Mouse (Mus musculus) monocyte, adult 5-6 weeks (primary cell): ENCODE data around the gene Olfr1239. TPM values are rescaled to one million over a fixed set of nuclear protein-coding genes. Genes with fewer than 3 reads are reported as not detected.

Source experiments
- ATAC-seq: fragments of 153-309, 156-312 bp; replicated peaks from 2 replicates; pipeline ENCODE4 v1.8.0; 2017; ENCODE audit warnings: mild to moderate bottlenecking; ENCODE audit not compliant: low TSS enrichment, insufficient number of reproducible peaks, severe bottlenecking, poor library complexity, low FRiP score
- total RNA-seq: library from RNA; stranded (forward); fragments of 200-1000, 200-491, 200-594 nt; gene quantifications from 3 replicates; pipeline ENCODE4 v1.2.3, GENCODE M21; 2017

Olfr1239 gene
- total RNA-seq: not detected in 3 replicates

DNA sequence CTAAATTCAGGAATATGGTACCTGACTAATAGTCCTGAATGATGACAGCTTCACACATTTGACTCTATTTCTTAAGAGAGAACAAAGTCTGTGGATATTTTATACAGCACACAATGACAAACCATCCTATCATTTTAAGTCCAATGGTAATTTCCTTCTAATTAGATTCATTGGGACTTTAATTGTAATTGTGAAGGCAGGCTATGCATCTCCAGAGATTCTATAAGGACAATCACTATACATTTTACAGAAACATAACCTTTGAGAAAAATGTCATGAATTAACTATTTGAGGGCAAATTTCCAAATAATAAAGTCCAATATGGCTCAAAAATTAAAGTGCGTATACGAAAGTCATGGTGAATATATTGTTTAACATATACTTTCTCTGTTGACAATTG, at the start of gene Olfr1239:
TSS of gene Olfr1239 (minus strand) at position 101 of the 400 bp plus-strand sequence.
- no peak for ATAC-seq

DNA sequence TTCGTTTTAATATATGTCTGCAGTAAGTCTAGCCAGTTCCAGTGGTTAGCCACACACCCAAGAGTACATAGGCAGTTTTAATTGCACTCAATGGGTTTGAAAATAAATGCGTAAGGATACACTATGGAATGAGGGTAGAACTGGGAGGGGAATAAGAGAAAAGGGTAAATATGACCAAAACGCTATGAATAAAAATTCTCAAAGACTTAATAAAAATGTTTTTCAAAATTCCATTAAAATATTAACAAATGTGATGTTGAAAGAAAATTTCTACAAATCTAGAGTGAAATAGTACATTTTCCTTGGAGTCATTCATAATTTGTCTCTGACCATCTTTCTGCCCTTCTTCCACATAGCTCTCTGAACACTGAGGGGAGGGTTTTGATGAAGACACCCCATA, 22.7 kb upstream of the Olfr1239 start, which contains the start of gene Olfr1240:
TSS of gene Olfr1240 (minus strand) at position 101 of the 400 bp plus-strand sequence.
- no peak for ATAC-seq

DNA sequence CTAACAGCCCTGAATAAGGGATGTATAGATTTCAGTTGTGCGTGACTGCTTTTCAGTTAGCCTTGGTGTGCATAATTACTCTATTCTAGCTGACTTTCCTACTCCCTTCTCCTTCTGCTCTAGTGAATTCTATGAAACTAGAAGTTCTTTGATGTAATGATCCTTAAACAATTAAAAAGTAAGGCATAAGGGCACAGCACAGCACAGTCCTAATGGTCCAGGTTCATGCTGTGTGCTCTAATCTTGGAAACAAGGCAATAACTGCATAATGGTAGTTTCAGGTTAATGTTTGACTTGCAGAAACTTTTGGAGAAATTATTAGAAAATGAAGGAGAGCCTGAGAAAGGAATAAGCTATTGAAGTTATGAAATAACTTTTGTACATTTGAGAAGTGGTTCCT, 5.7 kb downstream of the Olfr1239 start:
- no peak for ATAC-seq

DNA sequence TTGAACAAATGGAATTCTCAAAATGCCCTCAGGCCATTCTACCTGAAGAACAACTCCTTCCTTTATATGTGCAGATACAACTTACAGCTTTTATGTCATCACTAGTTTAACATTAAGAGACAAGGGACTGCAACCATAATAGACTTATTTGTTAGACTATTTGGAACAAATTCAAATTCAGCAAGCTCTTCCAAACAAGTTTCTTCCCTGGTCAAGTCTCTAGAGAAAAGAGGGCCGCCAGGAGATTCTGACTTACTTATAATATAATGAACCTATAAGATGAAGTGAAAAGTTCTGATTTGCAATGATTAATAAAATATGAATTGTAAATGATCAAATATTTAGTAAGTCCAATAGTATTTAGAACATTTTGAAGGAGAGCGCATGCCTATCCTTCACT, 10.6 kb downstream of the Olfr1239 start, which contains the start of gene Olfr1238:
TSS of gene Olfr1238 (minus strand) at position 101 of the 400 bp plus-strand sequence.
- no peak for ATAC-seq

DNA sequence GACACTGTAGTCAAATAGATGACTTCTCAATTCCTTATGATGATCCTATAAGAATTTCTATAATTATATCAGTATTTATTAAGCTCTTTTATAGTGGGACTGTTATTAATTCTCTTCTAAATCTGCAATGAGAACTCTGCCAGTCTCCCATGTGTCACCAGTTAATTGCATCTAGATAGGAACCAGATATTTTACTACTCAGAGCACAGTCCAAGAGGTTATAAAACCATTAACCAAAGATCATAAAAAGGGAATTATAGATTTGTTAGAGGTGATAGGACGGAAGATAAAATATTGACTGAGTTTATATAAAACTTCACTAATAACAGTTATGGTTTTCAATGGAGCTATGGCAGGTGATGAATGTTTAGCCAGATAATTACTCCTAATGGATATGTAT, 19.3 kb downstream of the Olfr1239 start:
- no peak for ATAC-seq

Other genes starting within 250 kb of the Olfr1239 start
- not detected in 3 replicates for gene Olfr1225, start 245.7 kb downstream of the Olfr1239 start, total RNA-seq
- not detected in 3 replicates for gene Olfr1226, start 220.4 kb downstream of the Olfr1239 start, total RNA-seq
- 1.0 TPM in 1 of 3 replicates, not detected in the others for gene Olfr1228, start 166.3 kb downstream of the Olfr1239 start, total RNA-seq
- not detected in 3 replicates for gene Olfr1229, start 132.4 kb downstream of the Olfr1239 start, total RNA-seq
- gene Olfr1230, start 123.1 kb downstream of the Olfr1239 start, total RNA-seq: not detected in 3 replicates
- 1.3 TPM in 1 of 3 replicates, not detected in the others for gene Olfr1231, start 113.3 kb downstream of the Olfr1239 start, total RNA-seq
- gene Olfr1232, start 90.7 kb downstream of the Olfr1239 start, total RNA-seq: not detected in 3 replicates
- gene Olfr1233, start 78.0 kb downstream of the Olfr1239 start, total RNA-seq: not detected in 3 replicates
- gene Olfr1234, start 55.5 kb downstream of the Olfr1239 start, total RNA-seq: not detected in 3 replicates
- not detected in 3 replicates for gene Olfr1238, start 10.7 kb downstream of the Olfr1239 start, total RNA-seq
- not detected in 3 replicates for gene Olfr1240, start 22.6 kb upstream of the Olfr1239 start, total RNA-seq
- not detected in 3 replicates for gene Olfr1241, start 66.7 kb upstream of the Olfr1239 start, total RNA-seq
- gene Olfr1242, start 77.9 kb upstream of the Olfr1239 start, total RNA-seq: not detected in 3 replicates
- gene Olfr1243, start 111.1 kb upstream of the Olfr1239 start, total RNA-seq: not detected in 3 replicates
- gene Olfr1245, start 158.0 kb upstream of the Olfr1239 start, total RNA-seq: not detected in 3 replicates
- gene Olfr1246, start 172.8 kb upstream of the Olfr1239 start, total RNA-seq: 0.10 TPM in 2 of 3 replicates, not detected in the other
- gene Olfr1247, start 193.7 kb upstream of the Olfr1239 start, total RNA-seq: 0.32 TPM in 1 of 3 replicates, not detected in the others
- not detected in 3 replicates for gene Olfr1248, start 197.8 kb upstream of the Olfr1239 start, total RNA-seq
- gene Olfr1249, start 214.6 kb upstream of the Olfr1239 start, total RNA-seq: not detected in 3 replicates
- 0.10 TPM in 1 of 3 replicates, not detected in the others for gene Olfr1250, start 241.1 kb upstream of the Olfr1239 start, total RNA-seq